8 mouse cellular contexts compared by ENCODE assay signal in genomic region chr11:98786359-98787214, GRCm38 (mm10). TPM values are rescaled to one million over a fixed set of nuclear protein-coding genes. Genes with fewer than 3 reads are reported as not detected.
A peak's percentile ranks its signal among the peaks of the same experiment; 100 is the strongest.
DNase-seq lines count a peak whose midpoint lies in the region; ATAC-seq and TF ChIP-seq lines count a peak whose summit lies in the region.

No protein-coding gene starts in this region.

- DNase-seq in c-Kit-positive CD71-negative TER-119-negative erythroid progenitor cells, embryonic 14.5 days (ENCODE audit: low read depth) = peak; percentile 96
- DNase-seq in forebrain, embryonic 11.5 days (ENCODE audit: low spot score) = peak; percentile 95
- DNase-seq in kidney, postnatal 36 days = peak; percentile 98 to 99
- DNase-seq in liver, embryonic 14.5 days (ENCODE audit: low read depth in 3 of 3, low spot score in 3 of 3) = peak; percentile 77 to 86 (median 79)
- DNase-seq in neural tube, embryonic 10.5 days (ENCODE audit: extremely low spot score, low spot score) = peak; percentile 93
- DNase-seq in stomach, postnatal 0 days (ENCODE audit: low spot score) = peak; percentile 95

- H3K4me1 ChIP-seq in E14TG2a.4 (replicated peaks; ENCODE audit: low read depth, low read length) = peaks cover 90% of the 10 kb centered on the region
- H3K4me1 ChIP-seq in forebrain, embryonic 11.5 days (replicated peaks; ENCODE audit: control insufficient read depth, insufficient read depth, low read length) = peaks cover 34% of the 10 kb centered on the region
- peaks cover 72% of the 10 kb centered on the region for H3K4me1 ChIP-seq in heart, embryonic 16.5 days (ENCODE audit: control insufficient read depth, insufficient read depth, low read length)
- peaks cover 27 to 57% of the 10 kb centered on the region in 2 experiments for H3K4me1 ChIP-seq in liver, embryonic 14.5 days (replicated peaks; ENCODE audit: control insufficient read depth in 2 of 2, insufficient read depth in 2 of 2, low read length in 1 of 2)
- H3K4me1 ChIP-seq in stomach, postnatal 0 days (replicated peaks; ENCODE audit: control insufficient read depth, insufficient read depth) = peaks cover 23% of the 10 kb centered on the region

- peak; percentile 49 for ATAC-seq in forebrain, embryonic 11.5 days (replicated peaks; ENCODE audit: low FRiP score)
- peak; percentile 67 for ATAC-seq in heart, embryonic 16.5 days (replicated peaks; ENCODE audit: extremely low read depth, insufficient read depth, low FRiP score)
- ATAC-seq in liver, embryonic 14.5 days (ENCODE audit: insufficient read depth) = peak; percentile 47; the same call in 1 of the 2 replicates
- peak; percentile 58 for ATAC-seq in stomach, postnatal 0 days (ENCODE audit: low FRiP score, low TSS enrichment)

- H3K27me3 ChIP-seq in E14TG2a.4 (ENCODE audit: insufficient read depth, low read length) = peaks cover 22% of the 10 kb centered on the region
- no peaks in the 10 kb centered on the region for H3K27me3 ChIP-seq in forebrain, embryonic 11.5 days (ENCODE audit: control insufficient read depth, insufficient read depth, low read length)
- no peaks in the 10 kb centered on the region for H3K27me3 ChIP-seq in heart, embryonic 16.5 days (ENCODE audit: control insufficient read depth, insufficient read depth, low read length)
- no peaks in the 10 kb centered on the region for H3K27me3 ChIP-seq in liver, embryonic 14.5 days (ENCODE audit: control insufficient read depth, insufficient read depth, low read length)
- H3K27me3 ChIP-seq in stomach, postnatal 0 days (ENCODE audit: control insufficient read depth, insufficient read depth, low read length) = no peaks in the 10 kb centered on the region

- H3K9me3 ChIP-seq in E14TG2a.4 (ENCODE audit: low read length) = no peaks in the 10 kb centered on the region
- H3K9me3 ChIP-seq in forebrain, embryonic 11.5 days (ENCODE audit: control insufficient read depth, low read length) = no peaks in the 10 kb centered on the region
- no peaks in the 10 kb centered on the region for H3K9me3 ChIP-seq in heart, embryonic 16.5 days (replicated peaks; ENCODE audit: control insufficient read depth, low read length)
- no peaks in the 10 kb centered on the region for H3K9me3 ChIP-seq in liver, embryonic 14.5 days (ENCODE audit: control insufficient read depth, low read length)
- H3K9me3 ChIP-seq in stomach, postnatal 0 days (ENCODE audit: control insufficient read depth, low read length) = no peaks in the 10 kb centered on the region

- H3K27ac ChIP-seq in forebrain, embryonic 11.5 days (ENCODE audit: low read depth, low read length) = 0 out of 2 replicates have a peak overlapping the region, but pooled peaks have one; percentile 12
- peak overlapping the region; percentile 99 for H3K27ac ChIP-seq in heart, embryonic 16.5 days (ENCODE audit: low read length)
- H3K27ac ChIP-seq in liver, embryonic 14.5 days = no peak overlapping the region
- peak overlapping the region; percentile 93 for H3K27ac ChIP-seq in stomach, postnatal 0 days (replicated peaks)

- TF ChIP-seq EP300 in liver, embryonic 14.5 days (IDR thresholded peaks at IDR 0.05; ENCODE audit: low read depth) = 0 out of 2 replicates have a peak, but pooled peaks have one; percentile 19
- TF ChIP-seq EP300 in stomach, postnatal 0 days (optimal IDR thresholded peaks at IDR 0.05) = peak; percentile 28

- H3K9ac ChIP-seq in forebrain, embryonic 11.5 days (ENCODE audit: low read length) = peak overlapping the region; percentile 41
- H3K9ac ChIP-seq in heart, embryonic 16.5 days (ENCODE audit: low read length) = peak overlapping the region; percentile 71
- no peak overlapping the region for H3K9ac ChIP-seq in liver, embryonic 14.5 days (replicated peaks)
- H3K9ac ChIP-seq in stomach, postnatal 0 days (ENCODE audit: low read length) = peak overlapping the region; percentile 45; the same call in 1 of the 2 replicates

- TF ChIP-seq CTCF in E14TG2a.4 (conservative IDR thresholded peaks at IDR 0.05; ENCODE audit: low read length) = peak; percentile 99
- TF ChIP-seq CTCF in liver, embryonic 14.5 days (IDR thresholded peaks at IDR 0.05; ENCODE audit: low read depth) = peak; percentile 95
- TF ChIP-seq CTCF in stomach, postnatal 0 days (IDR thresholded peaks at IDR 0.05; ENCODE audit: low read depth) = peak; percentile 92

- peak overlapping the region; percentile 36; the same call in 1 of the 2 replicates for H3K4me2 ChIP-seq in forebrain, embryonic 11.5 days (ENCODE audit: low read depth, low read length, severe bottlenecking)
- H3K4me2 ChIP-seq in heart, embryonic 16.5 days (ENCODE audit: low read depth, low read length) = peak overlapping the region; percentile 65
- H3K4me2 ChIP-seq in liver, embryonic 14.5 days (ENCODE audit: low read depth) = peak overlapping the region; percentile 20
- peak overlapping the region; percentile 46 for H3K4me2 ChIP-seq in stomach, postnatal 0 days (replicated peaks; ENCODE audit: low read depth)

- H3K4me3 ChIP-seq in E14TG2a.4 (replicated peaks; ENCODE audit: low read length) = peak overlapping the region; percentile 49
- no peak overlapping the region for H3K4me3 ChIP-seq in forebrain, embryonic 11.5 days (ENCODE audit: low read depth, low read length)
- peak overlapping the region; percentile 26 for H3K4me3 ChIP-seq in heart, embryonic 16.5 days (ENCODE audit: low read length)
- no peak overlapping the region for H3K4me3 ChIP-seq in liver, embryonic 14.5 days (ENCODE audit: insufficient read depth in 1 of 2, low read depth in 2 of 2, low read length in 2 of 2)
- no peak overlapping the region for H3K4me3 ChIP-seq in stomach, postnatal 0 days (ENCODE audit: low read depth, low read length)

- H3K36me3 ChIP-seq in E14TG2a.4 (ENCODE audit: insufficient read depth, low read length) = no peaks in the 10 kb centered on the region
- H3K36me3 ChIP-seq in forebrain, embryonic 11.5 days (ENCODE audit: control insufficient read depth, insufficient read depth, low read length) = no peaks in the 10 kb centered on the region
- no peaks in the 10 kb centered on the region for H3K36me3 ChIP-seq in heart, embryonic 16.5 days (ENCODE audit: control insufficient read depth, insufficient read depth)
- H3K36me3 ChIP-seq in liver, embryonic 14.5 days (replicated peaks; ENCODE audit: control insufficient read depth, insufficient read depth, low read depth) = no peaks in the 10 kb centered on the region
- H3K36me3 ChIP-seq in stomach, postnatal 0 days (ENCODE audit: control insufficient read depth, insufficient read depth, low read length) = no peaks in the 10 kb centered on the region

- 3% methylated on average over 14 of the region's 15 CpGs for WGBS in forebrain, embryonic 11.5 days
- WGBS in heart, embryonic 16.5 days = 0% methylated on average over 14 of the region's 15 CpGs
- WGBS in liver, embryonic 14.5 days (ENCODE audit: insufficient replicate concordance) = under 1% methylated on average over 15 of the region's 15 CpGs
- under 1% methylated on average over 13 of the region's 15 CpGs for WGBS in stomach, postnatal 0 days

RNA-seq across cellular contexts. Expression of gene Msl1, which starts 8.7 kb away (rescaled TPM):
- polyA plus RNA-seq in forebrain, embryonic 11.5 days (2014; fragmentation: Nextera tagmentation; extraction: Ambion mirVana) = 24.0 and 28.4 TPM in 2 replicates
- polyA plus RNA-seq in heart, embryonic 16.5 days (2015; fragmentation: Nextera tagmentation; extraction: Ambion mirVana) = 15.2 and 15.5 TPM in 2 replicates
- polyA plus RNA-seq in liver, embryonic 14.5 days (2012; rRNA removed) = 11.5 and 15.8 TPM in 2 replicates
- polyA plus RNA-seq in liver, embryonic 14.5 days (2014; fragmentation: Nextera tagmentation; extraction: Ambion mirVana) = 4.5 and 4.9 TPM in 2 replicates
- polyA plus RNA-seq in stomach, postnatal 0 days (2015; fragmentation: Nextera tagmentation; extraction: Ambion mirVana) = 11.3 and 13.8 TPM in 2 replicates

RNA-seq across cellular contexts. Expression of gene Nr1d1, which starts 11.5 kb away (rescaled TPM):
- polyA plus RNA-seq in forebrain, embryonic 11.5 days (2014; fragmentation: Nextera tagmentation; extraction: Ambion mirVana) = 1.0 and 1.6 TPM in 2 replicates
- 7.0 and 8.2 TPM in 2 replicates for polyA plus RNA-seq in heart, embryonic 16.5 days (2015; fragmentation: Nextera tagmentation; extraction: Ambion mirVana)
- polyA plus RNA-seq in liver, embryonic 14.5 days (2012; rRNA removed) = 0.54 and 0.65 TPM in 2 replicates
- 0.56 and 0.58 TPM in 2 replicates for polyA plus RNA-seq in liver, embryonic 14.5 days (2014; fragmentation: Nextera tagmentation; extraction: Ambion mirVana)
- polyA plus RNA-seq in stomach, postnatal 0 days (2015; fragmentation: Nextera tagmentation; extraction: Ambion mirVana) = 7.5 and 7.9 TPM in 2 replicates

RNA-seq across cellular contexts. Expression of gene Casc3, which starts 18.1 kb away (rescaled TPM):
- 59.9 and 63.2 TPM in 2 replicates for polyA plus RNA-seq in forebrain, embryonic 11.5 days (2014; fragmentation: Nextera tagmentation; extraction: Ambion mirVana)
- polyA plus RNA-seq in heart, embryonic 16.5 days (2015; fragmentation: Nextera tagmentation; extraction: Ambion mirVana) = 23.4 and 24.0 TPM in 2 replicates
- 12.2 and 12.7 TPM in 2 replicates for polyA plus RNA-seq in liver, embryonic 14.5 days (2012; rRNA removed)
- 11.5 and 13.0 TPM in 2 replicates for polyA plus RNA-seq in liver, embryonic 14.5 days (2014; fragmentation: Nextera tagmentation; extraction: Ambion mirVana)
- 12.4 and 14.8 TPM in 2 replicates for polyA plus RNA-seq in stomach, postnatal 0 days (2015; fragmentation: Nextera tagmentation; extraction: Ambion mirVana)

RNA-seq across cellular contexts. Expression of gene Thra, which starts 46.1 kb away (rescaled TPM):
- polyA plus RNA-seq in forebrain, embryonic 11.5 days (2014; fragmentation: Nextera tagmentation; extraction: Ambion mirVana) = 35.9 and 36.9 TPM in 2 replicates
- 37.5 and 40.2 TPM in 2 replicates for polyA plus RNA-seq in heart, embryonic 16.5 days (2015; fragmentation: Nextera tagmentation; extraction: Ambion mirVana)
- polyA plus RNA-seq in liver, embryonic 14.5 days (2012; rRNA removed) = 14.6 and 15.6 TPM in 2 replicates
- polyA plus RNA-seq in liver, embryonic 14.5 days (2014; fragmentation: Nextera tagmentation; extraction: Ambion mirVana) = 8.3 and 10.0 TPM in 2 replicates
- polyA plus RNA-seq in stomach, postnatal 0 days (2015; fragmentation: Nextera tagmentation; extraction: Ambion mirVana) = 24.0 and 24.5 TPM in 2 replicates

RNA-seq across cellular contexts. Expression of gene Rapgefl1, which starts 50.0 kb away (rescaled TPM):
- 2.0 and 2.5 TPM in 2 replicates for polyA plus RNA-seq in forebrain, embryonic 11.5 days (2014; fragmentation: Nextera tagmentation; extraction: Ambion mirVana)
- 1.0 and 1.1 TPM in 2 replicates for polyA plus RNA-seq in heart, embryonic 16.5 days (2015; fragmentation: Nextera tagmentation; extraction: Ambion mirVana)
- polyA plus RNA-seq in liver, embryonic 14.5 days (2012; rRNA removed) = 0.52 and 0.55 TPM in 2 replicates
- polyA plus RNA-seq in liver, embryonic 14.5 days (2014; fragmentation: Nextera tagmentation; extraction: Ambion mirVana) = 0.05 and 0.06 TPM in 2 replicates
- 6.9 and 7.7 TPM in 2 replicates for polyA plus RNA-seq in stomach, postnatal 0 days (2015; fragmentation: Nextera tagmentation; extraction: Ambion mirVana)

Comparison
In these comparisons a context has a peak if more than half of its experiments do, and no peak if none do; other contexts are left out.
1. H3K4me3 ChIP-seq: peak in E14TG2a.4 (single experiment) and heart, embryonic 16.5 days (single experiment); none in forebrain, embryonic 11.5 days (single experiment), liver, embryonic 14.5 days (0 of 2) and stomach, postnatal 0 days (single experiment).
2. Peak in every context shown above with its lines, with median percentiles within 50 percentile points of each other: CTCF ChIP-seq, DNase-seq, ATAC-seq and H3K4me2 ChIP-seq.